Mouse (Mus musculus) limb, embryonic 14.5 days (tissue): Measurements from ENCODE around the gene Slc3a2. TPM values are rescaled to one million over a fixed set of nuclear protein-coding genes. Genes with fewer than 3 reads are reported as not detected.

Source experiments
- ATAC-seq: fragments of 200-750 bp; cut with Nextera tagmentation; 2 replicates; pipeline ENCODE4 v1.8.0; 2017; ENCODE audit warnings: low read depth, moderate number of reproducible peaks, moderate TSS enrichment; ENCODE audit not compliant: low FRiP score
- DNase-seq: peaks from one replicate; pipeline ENCODE4 v3.0.0-alpha.2; 2015; ENCODE audit warnings: low spot score
- H3K27ac ChIP-seq: fragments of 300-500 bp; sonication (generic); replicated peaks from 2 replicates; pipeline ENCODE4 v1.5.1; 2014; ENCODE audit warnings: low read depth, mild to moderate bottlenecking, low read length, moderate library complexity, mixed read lengths
- H3K27me3 ChIP-seq: fragments of 300-500 bp; sonication (generic); 2 replicates; pipeline ENCODE4 v1.6.1; 2014; ENCODE audit warnings: low read length, mixed read lengths; ENCODE audit not compliant: control insufficient read depth, insufficient read depth
- H3K36me3 ChIP-seq: fragments of 300-500 bp; sonication (generic); 2 replicates; pipeline ENCODE4 v1.6.1; 2014; ENCODE audit warnings: mild to moderate bottlenecking, low read length, moderate library complexity, mixed read lengths; ENCODE audit not compliant: control insufficient read depth, insufficient read depth
- H3K4me1 ChIP-seq: fragments of 300-500 bp; sonication (generic); 2 replicates; pipeline ENCODE4 v1.6.1; 2014; ENCODE audit warnings: antibody characterized with exemption, low read length, mixed read lengths; ENCODE audit not compliant: control insufficient read depth, insufficient read depth
- H3K4me2 ChIP-seq: fragments of 300-500 bp; sonication (generic); replicated peaks from 2 replicates; pipeline ENCODE4 v1.6.1; 2014; ENCODE audit warnings: low read depth, mild to moderate bottlenecking, low read length, moderate library complexity; ENCODE audit not compliant: severe bottlenecking
- H3K4me3 ChIP-seq: fragments of 300-500 bp; sonication (generic); replicated peaks from 2 replicates; pipeline ENCODE4 v1.5.1; 2014; ENCODE audit warnings: low read length
- H3K9ac ChIP-seq: fragments of 300-500 bp; sonication (generic); 2 replicates; pipeline ENCODE4 v1.6.1; 2014; ENCODE audit warnings: mild to moderate bottlenecking, low read depth, low read length, moderate library complexity; ENCODE audit not compliant: severe bottlenecking
- H3K9me3 ChIP-seq: fragments of 300-500 bp; sonication (generic); 2 replicates; pipeline ENCODE4 v1.6.1; 2016; ENCODE audit warnings: low read length; ENCODE audit not compliant: control insufficient read depth
- POLR2A ChIP-seq: fragments of 200-500 bp; IDR thresholded peaks from 2 replicates; pipeline ENCODE4 v1.8.0; 2012; ENCODE audit warnings: inconsistent platforms, mild to moderate bottlenecking, moderate library complexity, borderline replicate concordance; ENCODE audit not compliant: insufficient read depth, insufficient read length; ENCODE audit errors: extremely low read depth
- WGBS: fragments of 180-500 bp; shearing (Covaris S2); extraction: QIAGEN DNeasy Blood & Tissue Kit; methylation state at CpG from one replicate; pipeline ENCODE4 v1.1.7; 2014; 5-methylcytosine and 5-hydroxymethylcytosine counted together
- polyA plus RNA-seq, 2 experiments: library from polyadenylated mRNA; depleted of rRNA in 1 of 2; stranded (reverse) in 1 of 2; unstranded in 1 of 2; fragments of >200 nt; fragmentation: Nextera tagmentation in 1 of 2; extraction: Ambion mirVana in 1 of 2; gene quantifications; 2 replicates each; pipeline versions ENCODE4 v1.2.1 to v1.2.3; 2012 to 2014

Gene Slc3a2
- polyA plus RNA-seq, 2 experiments = 109 to 111 TPM

DNA sequence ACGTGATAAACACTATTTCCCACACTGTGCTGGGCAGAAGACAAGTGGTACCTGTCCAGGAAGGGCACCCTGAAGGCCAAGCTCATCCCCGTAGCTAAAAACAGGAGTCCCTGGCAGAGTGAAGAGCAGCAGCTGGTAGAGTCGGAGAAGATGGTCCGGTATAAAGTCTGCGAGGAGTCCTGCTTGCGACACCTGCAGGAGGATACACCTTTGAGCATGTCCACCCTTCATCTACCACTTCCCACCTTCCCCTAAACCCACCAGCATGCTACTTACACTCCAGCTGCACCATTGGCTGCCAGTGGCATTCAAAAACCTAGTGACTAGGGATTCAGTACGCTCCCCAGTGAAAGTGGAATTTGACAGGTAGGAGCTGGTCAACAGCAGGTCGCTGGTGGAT is 14.2 kb downstream of the Slc3a2 start:
- TF ChIP-seq POLR2A = no peak
- peaks cover 24% of the 10 kb centered on the region for H3K4me1 ChIP-seq
- no peak overlapping the region for H3K4me2 ChIP-seq
- no peak for DNase-seq
- H3K27me3 ChIP-seq = no peaks in the 10 kb centered on the region
- H3K9ac ChIP-seq = no peak overlapping the region
- no peak for ATAC-seq
- no peak overlapping the region for H3K4me3 ChIP-seq
- peaks cover 62% of the 10 kb centered on the region for H3K36me3 ChIP-seq
- H3K27ac ChIP-seq = no peak overlapping the region
- H3K9me3 ChIP-seq = no peaks in the 10 kb centered on the region
- 95% methylated on average over 8 of the region's 8 CpGs for WGBS

- H3K27me3 ChIP-seq = no peaks in the 10 kb centered on the region
- H3K9ac ChIP-seq = no peak overlapping the region
- no peak for TF ChIP-seq POLR2A
- H3K27ac ChIP-seq = no peak overlapping the region
- DNase-seq (no peak), ATAC-seq (no peak)
- H3K9me3 ChIP-seq = no peaks in the 10 kb centered on the region
- no peak overlapping the region for H3K4me3 ChIP-seq
- peaks cover 16% of the 10 kb centered on the region for H3K4me1 ChIP-seq
- no peak overlapping the region for H3K4me2 ChIP-seq
- H3K36me3 ChIP-seq = peaks cover 57% of the 10 kb centered on the region
- 96% methylated on average over 7 of the region's 7 CpGs for WGBS
These were observed 16.2 kb downstream of the Slc3a2 start for GRCm38 (mm10) chr19:8706930-8707329.

- no peak overlapping the region for H3K4me3 ChIP-seq
- H3K9me3 ChIP-seq = no peaks in the 10 kb centered on the region
- no peak overlapping the region for H3K27ac ChIP-seq
- H3K4me1 ChIP-seq = peaks cover 9% of the 10 kb centered on the region
- peaks cover 50% of the 10 kb centered on the region for H3K36me3 ChIP-seq
- ATAC-seq (no peak), DNase-seq (no peak)
- TF ChIP-seq POLR2A = no peak
- no peak overlapping the region for H3K4me2 ChIP-seq
- H3K27me3 ChIP-seq = no peaks in the 10 kb centered on the region
- H3K9ac ChIP-seq = no peak overlapping the region
- WGBS = 73% methylated on average over 6 of the region's 7 CpGs
These were observed 17.0 kb downstream of the Slc3a2 start for GRCm38 (mm10) chr19:8706132-8706667.

GRCm38 (mm10) chr19:8705026-8705708 is 18.0 kb downstream of the Slc3a2 start:
- Histone ChIP-seq H3K4me1 (no peaks in the 10 kb centered on the region), H3K4me3 (no peak overlapping the region), H3K27me3 (no peaks in the 10 kb centered on the region), H3K4me2 (no peak overlapping the region), H3K9ac (no peak overlapping the region), H3K27ac (no peak overlapping the region), H3K9me3 (no peaks in the 10 kb centered on the region), H3K36me3 (peaks cover 40% of the 10 kb centered on the region)
- ATAC-seq = no peak
- WGBS = 77% methylated on average over 6 of the region's 6 CpGs
- no peak for TF ChIP-seq POLR2A
- DNase-seq = no peak

- Histone ChIP-seq H3K27me3 (no peaks in the 10 kb centered on the region), H3K9me3 (no peaks in the 10 kb centered on the region), H3K4me2 (no peak overlapping the region), H3K4me1 (no peaks in the 10 kb centered on the region), H3K9ac (no peak overlapping the region), H3K36me3 (peaks cover 25% of the 10 kb centered on the region), H3K27ac (no peak overlapping the region), H3K4me3 (no peak overlapping the region)
- TF ChIP-seq POLR2A = no peak
- ATAC-seq (no peak), DNase-seq (no peak)
- WGBS = 67% methylated on average over 3 of the region's 4 CpGs
These were observed 19.6 kb downstream of the Slc3a2 start for GRCm38 (mm10) chr19:8703571-8703970.

GRCm38 (mm10) chr19:8702458-8702857 is 20.7 kb downstream of the Slc3a2 start:
- WGBS = 62% methylated on average over 3 of the region's 3 CpGs
- H3K36me3 ChIP-seq = peaks cover 13% of the 10 kb centered on the region
- H3K4me1 ChIP-seq = no peaks in the 10 kb centered on the region
- no peak overlapping the region for H3K4me3 ChIP-seq
- H3K27me3 ChIP-seq = no peaks in the 10 kb centered on the region
- no peak overlapping the region for H3K9ac ChIP-seq
- no peaks in the 10 kb centered on the region for H3K9me3 ChIP-seq
- no peak for TF ChIP-seq POLR2A
- ATAC-seq (no peak), DNase-seq (no peak)
- no peak overlapping the region for H3K27ac ChIP-seq
- H3K4me2 ChIP-seq = no peak overlapping the region
